Mouse (Mus musculus): ENCODE results near the gene Npw. TPM values are rescaled to one million over a fixed set of nuclear protein-coding genes. Genes with fewer than 3 reads are reported as not detected.

Npw gene
- not detected for total RNA-seq (2021)

- DNase-seq = peak; percentile 43
These were observed at the start of gene Npw for GRCm38 (mm10) chr17:24658017-24658758. TSS of gene Npw (minus strand) at chr17:24658457.

- no peak for DNase-seq
These were observed 49.7 kb upstream of the Npw start for GRCm38 (mm10) chr17:24707801-24708425.

- DNase-seq = peak; percentile 96
These were observed 48.9 kb upstream of the Npw start, which contains the start of gene Tbl3 for GRCm38 (mm10) chr17:24706982-24707800. TSS of gene Tbl3 (minus strand) at chr17:24707660.

GRCm38 (mm10) chr17:24705821-24706220 lies 47.6 kb upstream of the Npw start:
- no peak for DNase-seq

- no peak for DNase-seq
These were observed 43.0 kb upstream of the Npw start for GRCm38 (mm10) chr17:24701251-24701650.

- DNase-seq = no peak
These were observed 41.2 kb upstream of the Npw start for GRCm38 (mm10) chr17:24699473-24699872.

GRCm38 (mm10) chr17:24698715-24699114 lies 40.5 kb upstream of the Npw start:
- DNase-seq = no peak

- DNase-seq = no peak
These were observed 39.7 kb upstream of the Npw start for GRCm38 (mm10) chr17:24697985-24698384.

GRCm38 (mm10) chr17:24696011-24696697 lies 37.9 kb upstream of the Npw start, which contains the start of the genes Gfer and Noxo1:
TSS of gene Gfer (minus strand) at chr17:24696156.
TSS of gene Noxo1 (plus strand) at chr17:24696234.
- DNase-seq = peak; percentile 93

- DNase-seq = no peak
These were observed 37.2 kb upstream of the Npw start for GRCm38 (mm10) chr17:24695326-24696010.

- no peak for DNase-seq
These were observed 34.1 kb upstream of the Npw start for GRCm38 (mm10) chr17:24692385-24692784.

GRCm38 (mm10) chr17:24689251-24690081 lies 31.2 kb upstream of the Npw start, which contains the start of gene Syngr3:
TSS of gene Syngr3 (minus strand) at chr17:24689955.
- no peak for DNase-seq

GRCm38 (mm10) chr17:24687599-24687998 lies 29.3 kb upstream of the Npw start:
- no peak for DNase-seq

- DNase-seq = peak; percentile 45
These were observed 28.9 kb upstream of the Npw start for GRCm38 (mm10) chr17:24687146-24687595.

- peak; percentile 39 for DNase-seq
These were observed 28.3 kb upstream of the Npw start for GRCm38 (mm10) chr17:24686514-24686913.

GRCm38 (mm10) chr17:24677500-24678080 lies 19.3 kb upstream of the Npw start:
- no peak for DNase-seq

- no peak for DNase-seq
These were observed 18.6 kb upstream of the Npw start for GRCm38 (mm10) chr17:24676877-24677276.

GRCm38 (mm10) chr17:24676187-24676586 lies 17.9 kb upstream of the Npw start:
- peak; percentile 87 for DNase-seq

- DNase-seq = no peak
These were observed 16.0 kb upstream of the Npw start for GRCm38 (mm10) chr17:24674277-24674676.

- peak; percentile 56 for DNase-seq
These were observed 13.9 kb upstream of the Npw start for GRCm38 (mm10) chr17:24672141-24672540.

All from heart, postnatal 4 days (tissue).